Mouse (Mus musculus): Measurements from ENCODE around the gene Nfkbie.

Nfkbie gene

GRCm38 (mm10) chr17:45559732-45560525 is 4.4 kb downstream of the Nfkbie start:
- DNase-seq (ENCODE audit: low spot score in 2 of 2) = no peak

- no peak for DNase-seq (ENCODE audit: low spot score in 2 of 2)
Observed at GRCm38 (mm10) chr17:45563216-45563615, 7.7 kb downstream of the Nfkbie start.

DNA sequence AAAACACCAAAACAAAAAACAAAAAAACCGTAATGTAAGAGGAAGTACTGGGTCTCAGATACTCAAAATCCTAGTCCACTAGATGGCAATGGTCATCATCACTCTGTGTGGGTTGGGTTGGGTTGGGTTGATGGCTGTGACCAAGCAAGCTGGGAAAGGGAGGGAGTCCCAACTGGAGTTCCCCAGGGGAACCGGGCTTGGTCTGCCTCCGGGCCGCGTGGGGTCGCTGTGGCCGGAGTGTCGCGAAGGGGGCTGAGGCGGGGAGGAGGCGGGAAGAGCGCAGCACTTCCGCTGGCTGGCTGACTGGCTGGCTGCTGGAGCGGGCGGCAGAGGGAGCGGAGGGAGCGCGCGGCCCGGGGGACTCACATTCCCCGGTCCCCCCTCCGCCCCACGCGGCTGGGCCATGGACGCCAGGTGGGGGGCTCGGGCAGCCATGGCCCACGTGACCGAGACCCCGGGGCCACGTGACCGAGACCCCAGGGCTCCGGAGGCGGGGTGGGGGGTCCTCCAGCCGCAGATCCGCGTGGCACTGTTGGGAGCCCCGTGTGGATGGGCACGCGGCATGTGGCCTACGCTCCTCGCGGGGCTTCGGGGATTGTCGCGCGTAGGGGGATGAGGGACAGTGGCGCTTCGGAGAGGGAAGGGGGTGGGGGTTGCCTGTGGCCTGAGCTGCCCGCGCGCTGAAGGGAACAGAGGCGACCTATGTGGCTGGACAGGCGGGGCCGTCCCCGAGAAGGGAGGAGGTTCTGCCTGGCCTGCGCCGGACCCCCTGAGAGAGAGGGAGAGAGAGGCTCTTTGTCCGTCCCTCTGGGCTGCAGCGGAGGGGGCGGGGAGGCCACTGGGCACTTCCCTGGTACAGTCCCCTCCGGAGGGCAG is 8.4 kb downstream of the Nfkbie start, which contains the start of gene Slc35b2:
TSS of gene Slc35b2 (plus strand) at position 220 of the 876 bp plus-strand sequence.
- peak; percentile 88 to 95 for DNase-seq (ENCODE audit: low spot score in 2 of 2)

DNA sequence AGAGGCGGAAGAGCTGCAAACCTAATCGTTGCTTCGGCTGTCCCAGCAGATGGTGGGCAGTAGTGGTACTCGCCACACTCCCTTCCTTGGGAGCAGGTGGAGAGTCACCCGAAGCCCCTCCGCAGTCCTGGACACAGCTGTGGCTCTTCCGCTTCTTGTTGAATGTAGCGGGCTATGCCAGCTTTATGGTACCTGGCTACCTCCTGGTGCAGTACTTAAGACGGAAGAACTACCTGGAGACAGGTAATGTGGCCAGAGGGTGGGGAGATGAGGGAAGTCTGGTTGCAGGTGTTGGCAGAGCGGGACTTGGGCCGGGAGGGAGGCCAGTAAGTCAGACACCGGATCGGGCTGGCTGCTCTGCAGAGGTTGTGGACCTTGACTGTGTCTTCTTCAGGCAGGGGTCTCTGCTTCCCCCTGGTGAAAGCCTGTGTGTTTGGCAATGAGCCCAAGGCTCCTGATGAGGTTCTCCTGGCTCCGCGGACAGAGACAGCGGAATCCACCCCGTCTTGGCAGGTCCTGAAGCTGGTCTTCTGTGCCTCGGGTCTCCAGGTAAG is 9.1 kb downstream of the Nfkbie start:
- DNase-seq (ENCODE audit: low spot score in 2 of 2) = no peak

DNA sequence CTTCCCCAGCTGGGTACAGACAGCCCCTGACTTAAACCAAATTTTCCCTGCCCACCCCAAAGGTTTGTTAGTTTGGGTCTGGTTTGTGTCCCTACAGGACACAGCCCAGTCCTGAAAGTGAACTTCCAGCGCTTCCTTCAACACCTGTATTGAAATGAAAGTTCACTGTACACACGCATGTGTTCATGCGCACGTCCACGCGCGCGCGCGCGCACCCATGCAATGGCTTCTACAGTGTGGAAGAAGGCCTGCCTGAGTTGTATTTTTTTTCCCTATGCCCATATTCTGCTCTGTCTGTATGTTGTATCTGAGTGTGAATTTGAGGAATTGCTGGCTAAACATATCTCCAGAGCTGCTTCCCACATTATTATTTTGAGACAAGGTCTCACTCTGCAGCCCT is 9.6 kb downstream of the Nfkbie start:
- no peak for DNase-seq (ENCODE audit: low spot score in 2 of 2)

DNA sequence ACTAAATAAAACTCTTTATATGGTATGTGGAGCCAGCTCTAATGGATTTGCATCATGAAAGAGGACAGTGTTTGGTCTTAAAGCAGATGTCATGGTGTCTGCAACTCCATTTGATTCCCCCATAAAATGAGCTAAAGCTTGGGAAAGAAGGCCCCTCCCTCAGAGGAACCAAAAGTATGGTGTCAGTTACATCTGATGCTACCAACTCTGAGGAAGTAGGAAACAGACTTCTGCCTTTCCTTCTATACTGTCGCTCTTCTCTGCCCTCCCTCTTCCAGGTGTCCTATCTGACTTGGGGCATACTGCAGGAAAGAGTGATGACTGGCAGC is 10.5 kb downstream of the Nfkbie start:
- no peak for DNase-seq (ENCODE audit: low spot score in 2 of 2)

- DNase-seq (ENCODE audit: low spot score in 2 of 2) = no peak
Observed at GRCm38 (mm10) chr17:45566360-45567161, 11.1 kb downstream of the Nfkbie start.

DNA sequence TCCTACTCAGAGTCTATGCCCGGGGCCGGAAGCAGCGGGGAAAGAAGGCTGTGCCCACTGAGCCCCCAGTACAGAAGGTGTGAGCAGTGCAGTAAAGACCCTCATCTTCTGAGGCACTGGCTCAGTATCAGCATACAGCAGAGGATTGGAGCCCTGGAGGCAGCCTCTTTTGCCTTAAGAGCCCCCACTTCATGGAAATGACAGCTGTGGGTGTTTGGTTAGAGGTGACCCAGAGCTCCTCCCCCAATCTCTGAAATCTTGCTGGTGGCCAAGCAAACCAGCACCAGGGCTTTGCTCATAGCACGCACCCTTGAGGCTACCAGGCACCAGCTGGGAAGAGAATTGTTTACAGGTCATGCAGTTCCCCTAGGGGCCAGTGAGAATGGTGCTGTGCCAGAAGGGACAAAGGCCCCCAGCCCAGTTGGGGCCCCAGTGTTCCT is 11.7 kb downstream of the Nfkbie start:
- DNase-seq (ENCODE audit: low spot score in 2 of 2) = no peak

- no peak for DNase-seq (ENCODE audit: low spot score in 2 of 2)
Observed at GRCm38 (mm10) chr17:45568990-45569389, 13.5 kb downstream of the Nfkbie start.

- DNase-seq (ENCODE audit: low spot score in 2 of 2) = no peak
Observed at GRCm38 (mm10) chr17:45569999-45570398, 14.5 kb downstream of the Nfkbie start.

GRCm38 (mm10) chr17:45572103-45573086 is 16.9 kb downstream of the Nfkbie start:
- peak; percentile 68 to 75 for DNase-seq (ENCODE audit: low spot score in 2 of 2)

- peak; percentile 99 for DNase-seq (ENCODE audit: low spot score in 2 of 2)
Observed at GRCm38 (mm10) chr17:45573087-45573779, 17.7 kb downstream of the Nfkbie start, which contains the start of gene Hsp90ab1. Hsp90ab1 (minus strand) TSS chr17:45573271.

GRCm38 (mm10) chr17:45573780-45574123 is 18.2 kb downstream of the Nfkbie start:
- peak; percentile 97 to 98 for DNase-seq (ENCODE audit: low spot score in 2 of 2)

- peak; percentile 84 to 89 for DNase-seq (ENCODE audit: low spot score in 2 of 2)
Observed at GRCm38 (mm10) chr17:45574129-45574761, 18.7 kb downstream of the Nfkbie start.

DNA sequence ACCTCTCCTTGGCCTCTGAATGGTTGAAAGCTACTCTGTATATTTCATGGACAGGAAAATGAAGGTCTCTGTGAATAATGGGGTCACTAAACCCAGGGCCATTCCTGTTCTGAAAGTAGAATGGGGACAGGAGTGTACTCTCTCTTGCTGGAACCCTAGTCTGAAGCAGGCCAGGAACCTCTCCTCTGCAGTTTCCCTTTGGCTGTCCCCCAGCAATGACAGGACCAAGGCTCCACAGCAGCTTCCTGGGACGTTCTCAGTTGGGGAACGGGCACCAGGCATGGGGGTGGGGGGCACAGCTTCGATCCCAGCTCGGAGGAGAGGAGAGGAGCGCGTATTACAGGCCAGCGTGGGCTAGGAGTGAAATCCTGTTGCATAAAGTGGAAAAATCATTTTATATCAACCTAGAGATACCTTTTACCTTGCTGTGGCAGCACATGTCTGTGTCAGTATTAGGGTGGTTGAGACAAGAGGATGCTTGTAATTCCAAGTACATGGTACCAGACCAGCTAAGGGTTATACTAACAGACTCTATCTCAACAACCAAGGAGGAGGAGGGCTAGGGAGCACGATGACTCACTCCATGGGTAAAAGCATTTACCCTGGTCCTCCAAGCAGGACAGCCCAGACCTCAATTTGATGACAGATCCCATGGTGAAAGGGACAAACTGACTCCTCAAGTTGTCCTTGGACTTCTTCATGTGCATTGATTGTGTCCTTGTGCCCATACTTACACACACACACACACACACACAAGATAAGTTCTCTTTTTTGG is 19.8 kb downstream of the Nfkbie start:
- DNase-seq (ENCODE audit: low spot score in 2 of 2) = no peak

DNA sequence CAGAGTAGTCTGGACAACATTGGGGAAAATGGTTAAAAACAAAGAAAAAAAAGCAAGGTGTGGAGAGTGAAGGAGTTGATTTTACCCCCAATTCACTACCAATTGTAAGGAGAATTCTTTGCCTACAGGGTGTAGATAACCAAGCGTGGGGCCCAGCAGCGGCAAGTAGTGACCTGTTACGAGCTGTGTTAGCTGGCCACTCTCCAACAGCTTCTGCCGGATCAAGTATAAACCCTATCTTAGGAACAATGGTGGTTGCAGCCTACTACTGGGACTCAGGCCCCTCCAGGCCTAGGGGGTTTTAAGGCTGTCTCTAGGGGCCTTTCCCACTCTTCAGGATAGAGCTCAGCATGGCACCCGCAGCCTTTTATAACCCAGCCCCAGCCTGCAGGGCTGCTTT is 22.7 kb downstream of the Nfkbie start:
- no peak for DNase-seq (ENCODE audit: low spot score in 2 of 2)

GRCm38 (mm10) chr17:45578843-45579242 is 23.3 kb downstream of the Nfkbie start:
- DNase-seq (ENCODE audit: low spot score in 2 of 2) = no peak

- no peak for DNase-seq (ENCODE audit: low spot score in 2 of 2)
Observed at GRCm38 (mm10) chr17:45579554-45579953, 24.1 kb downstream of the Nfkbie start.
